Comparison of ENCODE assay signal across 9 mouse cellular contexts in genomic region chr9:110071843-110072242, GRCm38 (mm10). TPM values are rescaled to one million over a fixed set of nuclear protein-coding genes. Genes with fewer than 3 reads are reported as not detected.
DNase-seq lines count a peak whose midpoint lies in the region; ATAC-seq and TF ChIP-seq lines count a peak whose summit lies in the region.
"Had no signal": no experiment of that assay in that cellular context is flagged by ENCODE, and none has a peak within 500 bp of the region (broad histone marks: within the 10 kb centered on the region; RNA-seq: fewer than 3 reads in every experiment).

No protein-coding gene starts in this region.

- no peak overlapping the region for H3K4me3 ChIP-seq in G1E (ENCODE audit: low read depth, low read length)
- no peak overlapping the region for H3K4me3 ChIP-seq in embryonic facial prominence, embryonic 10.5 days
- no peak overlapping the region for H3K4me3 ChIP-seq in layer of hippocampus, adult 2 months
- H3K4me3 ChIP-seq: limb, embryonic 15.5 days had no signal

- no peaks in the 10 kb centered on the region for H3K9me3 ChIP-seq in G1E (replicated peaks)
- no peaks in the 10 kb centered on the region for H3K9me3 ChIP-seq in embryonic facial prominence, embryonic 10.5 days
- H3K9me3 ChIP-seq: limb, embryonic 15.5 days had no signal

- intact Hi-C loops in heart, postnatal 36 days (cut with DNase I) = loop anchor here (1.0 kb wide), 2 partner anchors 87 to 178 kb away; no protein-coding TSS in a partner anchor

- H3K27ac ChIP-seq in embryonic facial prominence, embryonic 10.5 days (replicated peaks) = no peak overlapping the region
- peak overlapping the region; percentile 85 for H3K27ac ChIP-seq in layer of hippocampus, adult 2 months
- H3K27ac ChIP-seq: limb, embryonic 15.5 days had no signal

- H3K36me3 ChIP-seq in G1E (replicated peaks) = peaks cover 54% of the 10 kb centered on the region
- H3K36me3 ChIP-seq in embryonic facial prominence, embryonic 10.5 days (replicated peaks) = peaks cover 90% of the 10 kb centered on the region

- peak; percentile 43 for DNase-seq in G1E (ENCODE audit: low spot score)
- DNase-seq in adrenal gland, postnatal 36 days = peak; percentile 81 to 86
- DNase-seq in embryonic facial prominence, embryonic 10.5 days (ENCODE audit: low spot score) = peak; percentile 79
- peak; percentile 72 to 80 for DNase-seq in heart, postnatal 36 days
- DNase-seq in layer of hippocampus, adult 2 months (ENCODE audit: low spot score in 2 of 2) = peak; percentile 83 to 89
- peak; percentile 84 for DNase-seq in lung, postnatal 14 days
- DNase-seq in retina, postnatal 7 days (ENCODE audit: low read depth, low spot score) = peak; percentile 65

- H3K4me1 ChIP-seq in G1E (ENCODE audit: insufficient read depth, low read depth, low read length) = peaks cover 7% of the 10 kb centered on the region; the same call in 1 of the 2 replicates
- H3K4me1 ChIP-seq in embryonic facial prominence, embryonic 10.5 days = no peaks in the 10 kb centered on the region
- H3K4me1 ChIP-seq: limb, embryonic 15.5 days had no signal

- 4% methylated on average over 1 of the region's 1 CpGs for WGBS in embryonic facial prominence, embryonic 10.5 days

- ATAC-seq in G1E (ENCODE audit: extremely low read depth, insufficient number of reproducible peaks, low FRiP score, poor library complexity, severe bottlenecking) = no peak; the same call in 1 of the 2 replicates
- no peak for ATAC-seq in activated CD4-positive, CD25-positive, alpha-beta regulatory T cell, adult 4 months

- TF ChIP-seq CTCF in G1E (IDR thresholded peaks at IDR 0.05; ENCODE audit: low read depth, low read length) = peak; percentile 67
- peak; percentile 92 for TF ChIP-seq CTCF in layer of hippocampus, adult 2 months (conservative IDR thresholded peaks at IDR 0.05)

- H3K27me3 ChIP-seq in G1E (ENCODE audit: insufficient read depth, low read length) = no peaks in the 10 kb centered on the region
- no peaks in the 10 kb centered on the region for H3K27me3 ChIP-seq in embryonic facial prominence, embryonic 10.5 days (replicated peaks; ENCODE audit: low read depth, poor library complexity, severe bottlenecking)
- H3K27me3 ChIP-seq: limb, embryonic 15.5 days had no signal

RNA-seq across cellular contexts. Expression of gene Smarcc1, which starts 45.7 kb away (rescaled TPM):
- total RNA-seq in G1E (2014; fragmentation: Nextera tagmentation) (133 and 146 TPM in 2 replicates), G1E (2017) (41.7 and 51.1 TPM in 2 replicates)
- 72.8 and 94.5 TPM in 2 replicates for polyA plus RNA-seq in G1E (2012)
- total RNA-seq in adrenal gland, postnatal 36 days (2021) = 10 to 100 TPM; 48.3 to 59.4 TPM
- polyA plus RNA-seq in embryonic facial prominence, embryonic 10.5 days (2016; fragmentation: Nextera tagmentation; extraction: Ambion mirVana) = 213 and 222 TPM in 2 replicates
- 10 to 100 TPM; 23.4 to 27.4 TPM for total RNA-seq in heart, postnatal 36 days (2021)
- total RNA-seq in layer of hippocampus, adult 2 months (2021) = 10 to 100 TPM; 59.7 to 60.3 TPM
- polyA plus RNA-seq in activated CD4-positive, CD25-positive, alpha-beta regulatory T cell, adult 4 months (2017; shearing (Covaris generic)) = 10 to 100 TPM; 30.7 to 34.5 TPM

RNA-seq across cellular contexts. Expression of gene Dhx30, which starts 45.8 kb away (rescaled TPM):
- total RNA-seq in G1E (2014; fragmentation: Nextera tagmentation) (61.6 and 64.5 TPM in 2 replicates), G1E (2017) (49.5 and 52.7 TPM in 2 replicates)
- polyA plus RNA-seq in G1E (2012) = 20.1 and 23.6 TPM in 2 replicates
- 100 to 1,000 TPM in 1 of 2 experiments, 10 to 100 TPM in 1; 99.2 to 103 TPM for total RNA-seq in adrenal gland, postnatal 36 days (2021)
- 189 and 200 TPM in 2 replicates for polyA plus RNA-seq in embryonic facial prominence, embryonic 10.5 days (2016; fragmentation: Nextera tagmentation; extraction: Ambion mirVana)
- 10 to 100 TPM; 57.4 to 60.2 TPM for total RNA-seq in heart, postnatal 36 days (2021)
- total RNA-seq in layer of hippocampus, adult 2 months (2021) = 100 to 1,000 TPM; 158 to 163 TPM
- 10 to 100 TPM; 74.5 to 77.7 TPM for polyA plus RNA-seq in activated CD4-positive, CD25-positive, alpha-beta regulatory T cell, adult 4 months (2017; shearing (Covaris generic))
